18 mouse cellular contexts compared by ENCODE assay signal in genomic region chr4:101165776-101166175, GRCm38 (mm10).
DNase-seq lines count a peak whose midpoint lies in the region; ATAC-seq and TF ChIP-seq lines count a peak whose summit lies in the region.
"Had no signal": no experiment of that assay in that cellular context is flagged by ENCODE, and none has a peak within 500 bp of the region (broad histone marks: within the 10 kb centered on the region; RNA-seq: fewer than 3 reads in every experiment).

No protein-coding gene starts in this region.

- H3K27me3 ChIP-seq in stomach, embryonic 16.5 days (ENCODE audit: control insufficient read depth, insufficient read depth, low read length) = no peaks in the 10 kb centered on the region
- no peaks in the 10 kb centered on the region for H3K27me3 ChIP-seq in stomach, postnatal 0 days (ENCODE audit: control insufficient read depth, insufficient read depth, low read length)
- H3K27me3 ChIP-seq: forebrain, embryonic 13.5 days; heart, embryonic 13.5 days; hindbrain, embryonic 15.5 days had no signal

- peak; percentile 25; the same call in 1 of the 2 replicates for ATAC-seq in stomach, embryonic 16.5 days (ENCODE audit: insufficient read depth, low FRiP score)
- ATAC-seq in stomach, postnatal 0 days (ENCODE audit: low FRiP score, low TSS enrichment) = no peak
- ATAC-seq in cerebellum, adult (ENCODE audit: insufficient number of reproducible peaks, low FRiP score, low TSS enrichment) = no peak
- ATAC-seq: forebrain, embryonic 13.5 days; forebrain, postnatal 0 days; inflammation-experienced regulatory T-cells, adult 6 months; intestine, postnatal 0 days had no signal

- 80% methylated on average over 4 of the region's 4 CpGs for WGBS in stomach, embryonic 16.5 days
- WGBS in stomach, postnatal 0 days = 66% methylated on average over 4 of the region's 4 CpGs

- H3K9me3 ChIP-seq in stomach, embryonic 16.5 days (replicated peaks; ENCODE audit: control insufficient read depth, low read length) = no peaks in the 10 kb centered on the region
- H3K9me3 ChIP-seq in stomach, postnatal 0 days (ENCODE audit: control insufficient read depth, low read length) = no peaks in the 10 kb centered on the region
- H3K9me3 ChIP-seq: embryonic facial prominence, embryonic 10.5 days; forebrain, embryonic 13.5 days; heart, embryonic 13.5 days; hindbrain, embryonic 15.5 days had no signal

- H3K36me3 ChIP-seq in stomach, embryonic 16.5 days (ENCODE audit: control insufficient read depth, insufficient read depth, low read length) = peaks cover 10% of the 10 kb centered on the region; the same call in 1 of the 2 replicates
- peaks cover 28% of the 10 kb centered on the region for H3K36me3 ChIP-seq in stomach, postnatal 0 days (ENCODE audit: control insufficient read depth, insufficient read depth, low read length)

- no peak overlapping the region for H3K27ac ChIP-seq in stomach, embryonic 16.5 days (ENCODE audit: low read length)
- H3K27ac ChIP-seq in stomach, postnatal 0 days (replicated peaks) = no peak overlapping the region
- H3K27ac ChIP-seq: embryonic facial prominence, embryonic 10.5 days; forebrain, embryonic 13.5 days; heart, embryonic 13.5 days had no signal

- H3K4me2 ChIP-seq in stomach, embryonic 16.5 days (ENCODE audit: low read depth, low read length) = no peak overlapping the region
- H3K4me2 ChIP-seq in stomach, postnatal 0 days (replicated peaks; ENCODE audit: low read depth) = no peak overlapping the region
- H3K4me2 ChIP-seq: forebrain, embryonic 13.5 days; heart, embryonic 13.5 days; hindbrain, embryonic 15.5 days had no signal

- H3K4me1 ChIP-seq in stomach, embryonic 16.5 days (ENCODE audit: control insufficient read depth, insufficient read depth, low read length) = no peaks in the 10 kb centered on the region
- H3K4me1 ChIP-seq in stomach, postnatal 0 days (replicated peaks; ENCODE audit: control insufficient read depth, insufficient read depth) = no peaks in the 10 kb centered on the region
- H3K4me1 ChIP-seq: embryonic facial prominence, embryonic 10.5 days; forebrain, embryonic 13.5 days; hindbrain, embryonic 15.5 days had no signal

- TF ChIP-seq CTCF in stomach, postnatal 0 days (IDR thresholded peaks at IDR 0.05; ENCODE audit: low read depth) = no peak

- DNase-seq in adrenal gland, adult 8-10 months = peak; percentile 49
- no peak for DNase-seq in adrenal gland, postnatal 4 days (ENCODE audit: low spot score in 2 of 2)
- no peak for DNase-seq in stomach, postnatal 0 days (ENCODE audit: low spot score)
- peak; percentile 41 for DNase-seq in adrenal gland, postnatal 36 days
- DNase-seq: cerebellum, adult 18-20 months; cerebellum, postnatal 10 days; forebrain, postnatal 0 days; gastrocnemius, postnatal 36 days; heart, adult 11 months; heart, postnatal 36 days had no signal

- no peak for TF ChIP-seq EP300 in stomach, postnatal 0 days (optimal IDR thresholded peaks at IDR 0.05)

- H3K9ac ChIP-seq in stomach, embryonic 16.5 days (ENCODE audit: low read length) = no peak overlapping the region
- H3K9ac ChIP-seq in stomach, postnatal 0 days (ENCODE audit: low read length) = no peak overlapping the region
- H3K9ac ChIP-seq: forebrain, embryonic 13.5 days; forebrain, postnatal 0 days; heart, embryonic 13.5 days; hindbrain, embryonic 15.5 days had no signal

- H3K4me3 ChIP-seq in stomach, embryonic 16.5 days (replicated peaks; ENCODE audit: low read length) = no peak overlapping the region
- no peak overlapping the region for H3K4me3 ChIP-seq in stomach, postnatal 0 days (ENCODE audit: low read depth, low read length)
- H3K4me3 ChIP-seq: embryonic facial prominence, embryonic 10.5 days; forebrain, embryonic 13.5 days; heart, embryonic 13.5 days; hindbrain, embryonic 15.5 days had no signal

Comparison
In these comparisons a context has a peak if more than half of its experiments do, and no peak if none do; other contexts are left out.
1. DNase-seq: peak in adrenal gland, adult 8-10 months (single experiment) and adrenal gland, postnatal 36 days (2 of 2); none in adrenal gland, postnatal 4 days (0 of 2) and stomach, postnatal 0 days (single experiment).